Comparison of ENCODE assay signal across 8 mouse cellular contexts in the genomic region with DNA sequence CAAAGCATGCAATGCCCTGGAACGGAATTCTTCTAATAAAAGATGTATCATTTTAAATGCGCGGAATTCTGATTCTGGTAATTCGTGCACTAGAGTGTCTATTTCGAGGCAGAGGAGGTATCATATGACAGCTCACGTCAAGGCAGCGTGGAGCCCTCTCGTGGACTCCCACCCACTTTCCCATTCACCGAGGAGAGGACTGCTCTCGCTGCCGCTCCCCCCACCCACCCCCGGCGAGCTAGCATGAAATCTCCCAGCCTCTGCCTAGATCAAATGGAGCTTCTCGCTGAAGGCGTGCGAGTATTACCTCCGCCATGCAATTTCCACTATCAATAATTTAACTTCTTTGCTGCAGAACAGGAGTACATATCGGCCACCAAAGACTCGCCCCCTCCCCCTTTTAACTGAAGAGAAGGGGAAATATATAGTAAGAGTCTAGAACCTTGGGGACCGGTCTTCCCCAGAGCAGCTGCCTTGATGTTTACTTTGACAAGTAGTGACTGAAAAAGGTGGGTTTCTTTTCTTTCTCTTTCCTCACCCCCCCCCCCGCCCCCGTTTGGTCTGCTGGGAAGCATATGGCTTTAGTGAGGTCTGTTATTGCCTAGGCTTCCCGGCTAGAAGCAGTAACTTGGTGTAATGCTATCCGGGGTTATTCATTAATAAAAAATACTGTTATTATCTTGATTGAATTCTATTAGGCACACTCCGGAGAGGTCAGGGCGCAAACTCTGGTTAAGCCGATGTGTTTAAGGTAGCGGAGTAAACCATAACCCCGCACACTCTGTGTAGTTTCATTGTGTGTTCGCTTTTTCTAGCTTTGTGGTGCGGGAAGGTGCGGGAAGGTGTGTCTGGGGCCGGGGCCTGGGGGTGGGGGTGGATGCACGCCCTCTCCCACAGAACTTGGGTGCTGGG. TPM values are rescaled to one million over a fixed set of nuclear protein-coding genes. Genes with fewer than 3 reads are reported as not detected.
DNase-seq lines count a peak whose midpoint lies in the region; ATAC-seq lines count a peak whose summit lies in the region.

No protein-coding gene starts in this region.

- H3K27ac ChIP-seq in embryonic facial prominence, embryonic 14.5 days (replicated peaks; ENCODE audit: low read depth, low read length), result no peak overlapping the region
- peak overlapping the region; percentile 55 for H3K27ac ChIP-seq in midbrain, embryonic 15.5 days

- no peaks in the 10 kb centered on the region for H3K4me1 ChIP-seq in embryonic facial prominence, embryonic 14.5 days (ENCODE audit: control insufficient read depth, insufficient read depth, low read length)
- peaks cover 40% of the 10 kb centered on the region for H3K4me1 ChIP-seq in midbrain, embryonic 15.5 days

- peaks cover 3% of the 10 kb centered on the region; the same call in 1 of the 2 replicates for H3K27me3 ChIP-seq in embryonic facial prominence, embryonic 14.5 days (replicated peaks; ENCODE audit: control insufficient read depth, insufficient read depth, low read length)
- H3K27me3 ChIP-seq in midbrain, embryonic 15.5 days (replicated peaks), result peaks cover 4% of the 10 kb centered on the region; the same call in 1 of the 2 replicates

- H3K9me3 ChIP-seq in embryonic facial prominence, embryonic 14.5 days (ENCODE audit: control insufficient read depth, low read length), result no peaks in the 10 kb centered on the region
- no peaks in the 10 kb centered on the region for H3K9me3 ChIP-seq in midbrain, embryonic 15.5 days

- peak; percentile 73 for ATAC-seq in frontal cortex, adult (ENCODE audit: low TSS enrichment)
- ATAC-seq in embryonic facial prominence, embryonic 14.5 days (ENCODE audit: low read depth), result 0 out of 2 replicates have a peak, but pooled peaks have one; percentile 28
- ATAC-seq in midbrain, embryonic 15.5 days (replicated peaks), result peak; percentile 75

- H3K36me3 ChIP-seq in embryonic facial prominence, embryonic 14.5 days (ENCODE audit: control insufficient read depth, insufficient read depth, low read length), result no peaks in the 10 kb centered on the region
- H3K36me3 ChIP-seq in midbrain, embryonic 15.5 days (replicated peaks), result no peaks in the 10 kb centered on the region

- WGBS in embryonic facial prominence, embryonic 14.5 days, result 2% methylated on average over 34 of the region's 34 CpGs
- 2% methylated on average over 34 of the region's 34 CpGs for WGBS in midbrain, embryonic 15.5 days

- H3K4me3 ChIP-seq in embryonic facial prominence, embryonic 14.5 days (ENCODE audit: low read depth, low read length), result peak overlapping the region; percentile 61
- H3K4me3 ChIP-seq in midbrain, embryonic 15.5 days, result peak overlapping the region; percentile 72

- no peak for DNase-seq in frontal cortex, postnatal 14 days (ENCODE audit: low spot score in 2 of 2)
- DNase-seq in MN1 (ENCODE audit: low spot score), result peak; percentile 19
- DNase-seq in embryonic facial prominence, embryonic 14.5 days (ENCODE audit: low spot score), result peak; percentile 72
- peak; percentile 32 to 71 for DNase-seq in layer of hippocampus, postnatal 14 days (ENCODE audit: low spot score in 2 of 2)
- DNase-seq in adrenal gland, postnatal 4 days (ENCODE audit: low spot score in 2 of 2), result no peak
- DNase-seq in adrenal gland, postnatal 25 days, result no peak

- H3K4me2 ChIP-seq in embryonic facial prominence, embryonic 14.5 days (ENCODE audit: low read depth, low read length), result peak overlapping the region; percentile 93
- peak overlapping the region; percentile 82 for H3K4me2 ChIP-seq in midbrain, embryonic 15.5 days

- H3K9ac ChIP-seq in embryonic facial prominence, embryonic 14.5 days (ENCODE audit: low read depth, low read length), result peak overlapping the region; percentile 61
- peak overlapping the region; percentile 51 for H3K9ac ChIP-seq in midbrain, embryonic 15.5 days

RNA-seq across cellular contexts. Expression of a gene that starts 18.0 kb away (rescaled TPM):
- polyA plus RNA-seq in embryonic facial prominence, embryonic 14.5 days (2014; fragmentation: Nextera tagmentation; extraction: Ambion mirVana), result 3.2 and 3.6 TPM in 2 replicates
- total RNA-seq in layer of hippocampus, postnatal 14 days (2021), result 10 to 100 TPM; 34.2 TPM
- polyA plus RNA-seq in midbrain, embryonic 15.5 days (2015; fragmentation: Nextera tagmentation; extraction: Ambion mirVana), result 6.4 and 6.8 TPM in 2 replicates
- total RNA-seq in adrenal gland, postnatal 4 days (2021), result under 1 TPM; 0.28 to 0.31 TPM
- 0.21 TPM in 1 of 2 replicates, not detected in the other for total RNA-seq in adrenal gland, postnatal 25 days (2021)

Comparison
In these comparisons a context has a peak if more than half of its experiments do, and no peak if none do; other contexts are left out.
1. DNase-seq: peak in MN1 (single experiment), embryonic facial prominence, embryonic 14.5 days (single experiment) and layer of hippocampus, postnatal 14 days (2 of 2); none in frontal cortex, postnatal 14 days (0 of 2), adrenal gland, postnatal 4 days (0 of 2) and adrenal gland, postnatal 25 days (single experiment).
2. RNA of a gene that starts 18.0 kb away (total RNA-seq): 34.2 TPM in layer of hippocampus, postnatal 14 days; 0.28 to 0.31 TPM in adrenal gland, postnatal 4 days and 0.21 TPM in adrenal gland, postnatal 25 days; every median in the first group is over 10 times any median in the second.
3. Peak in every context shown above with its lines, with median percentiles within 50 percentile points of each other: ATAC-seq.